ENCODE assay signal across 14 mouse cellular contexts in genomic region chr3:53592036-53592435, GRCm38 (mm10).
"Had no signal": no experiment of that assay in that cellular context is flagged by ENCODE, and none has a peak within 500 bp of the region (broad histone marks: within the 10 kb centered on the region; RNA-seq: fewer than 3 reads in every experiment).

No protein-coding gene starts in this region.

- H3K27ac ChIP-seq: liver, embryonic 14.5 days; macrophage; midbrain, embryonic 13.5 days; midbrain, embryonic 15.5 days; neural tube, embryonic 12.5 days; stomach, embryonic 15.5 days; stomach, postnatal 0 days had no signal

- H3K4me3 ChIP-seq: megakaryocyte, embryonic 14.5 days; midbrain, embryonic 13.5 days; midbrain, embryonic 15.5 days; neural tube, embryonic 12.5 days; stomach, embryonic 15.5 days had no signal

- H3K4me2 ChIP-seq: midbrain, embryonic 13.5 days; midbrain, embryonic 15.5 days; neural tube, embryonic 12.5 days; stomach, embryonic 15.5 days had no signal

- ATAC-seq: midbrain, embryonic 13.5 days; midbrain, embryonic 15.5 days had no signal

- H3K27me3 ChIP-seq: megakaryocyte, embryonic 14.5 days; midbrain, embryonic 13.5 days; midbrain, embryonic 15.5 days; neural tube, embryonic 12.5 days; stomach, embryonic 15.5 days had no signal

- H3K36me3 ChIP-seq: midbrain, embryonic 13.5 days; midbrain, embryonic 15.5 days; neural tube, embryonic 12.5 days; stomach, embryonic 15.5 days had no signal

- H3K4me1 ChIP-seq: neural tube, embryonic 12.5 days had no signal

- H3K9me3 ChIP-seq: megakaryocyte, embryonic 14.5 days; midbrain, embryonic 13.5 days; midbrain, embryonic 15.5 days; neural tube, embryonic 12.5 days; stomach, embryonic 15.5 days had no signal

- H3K9ac ChIP-seq: liver, embryonic 14.5 days; midbrain, embryonic 13.5 days; midbrain, embryonic 15.5 days; neural tube, embryonic 12.5 days; stomach, embryonic 15.5 days had no signal

- DNase-seq: lung, adult 2 months; lung, postnatal 10 days; right cerebral cortex, postnatal 14 days; thymus, adult 2 months; thymus, postnatal 25 days; thymus, postnatal 4 days had no signal
